Mouse (Mus musculus) kidney, embryonic 14.5 days (tissue): ENCODE results near the gene Nrgn. TPM values are rescaled to one million over a fixed set of nuclear protein-coding genes. Genes with fewer than 3 reads are reported as not detected.
A peak's percentile ranks its signal among the peaks of the same experiment; 100 is the strongest.

Experiments
- ATAC-seq: fragments of 200-750 bp; cut with Nextera tagmentation; 2 replicates; pipeline ENCODE4 v1.8.0; 2017; ENCODE audit warnings: moderate number of reproducible peaks, mild to moderate bottlenecking, moderate TSS enrichment, moderate library complexity; ENCODE audit not compliant: low FRiP score, low TSS enrichment
- H3K27ac ChIP-seq: fragments of 300-500 bp; sonication (generic); 2 replicates; pipeline ENCODE4 v1.5.1; 2014; ENCODE audit warnings: low read depth, mild to moderate bottlenecking, low read length, moderate library complexity, mixed read lengths
- H3K27me3 ChIP-seq: fragments of 300-500 bp; sonication (generic); 2 replicates; pipeline ENCODE4 v1.6.1; 2014; ENCODE audit warnings: mild to moderate bottlenecking, low read length; ENCODE audit not compliant: control insufficient read depth, insufficient read depth
- H3K36me3 ChIP-seq: fragments of 300-500 bp; sonication (generic); 2 replicates; pipeline ENCODE4 v1.6.1; 2014; ENCODE audit warnings: low read length, mixed read lengths; ENCODE audit not compliant: control insufficient read depth, insufficient read depth
- H3K4me1 ChIP-seq: fragments of 300-500 bp; sonication (generic); 2 replicates; pipeline ENCODE4 v1.6.1; 2014; ENCODE audit warnings: low read length, mixed read lengths; ENCODE audit not compliant: control insufficient read depth, insufficient read depth
- H3K4me2 ChIP-seq: fragments of 300-500 bp; sonication (generic); replicated peaks from 2 replicates; pipeline ENCODE4 v1.6.1; 2014; ENCODE audit warnings: low read depth, mild to moderate bottlenecking, low read length
- H3K4me3 ChIP-seq: fragments of 300-500 bp; sonication (generic); 2 replicates; pipeline ENCODE4 v1.5.1; 2014; ENCODE audit warnings: mild to moderate bottlenecking, low read length
- H3K9ac ChIP-seq: fragments of 300-500 bp; sonication (generic); 2 replicates; pipeline ENCODE4 v1.6.1; 2014; ENCODE audit warnings: low read depth, mild to moderate bottlenecking, low read length, moderate library complexity
- H3K9me3 ChIP-seq: fragments of 300-500 bp; sonication (generic); 2 replicates; pipeline ENCODE4 v1.6.1; 2016; ENCODE audit warnings: low read length; ENCODE audit not compliant: control insufficient read depth
- WGBS: fragments of 180-500 bp; shearing (Covaris S2); extraction: QIAGEN DNeasy Blood & Tissue Kit; methylation state at CpG from one replicate; pipeline ENCODE4 v1.1.7; 2014; 5-methylcytosine and 5-hydroxymethylcytosine counted together
- polyA plus RNA-seq: library from polyadenylated mRNA; unstranded; fragments of >200 nt; fragmentation: Nextera tagmentation; extraction: Ambion mirVana; gene quantifications from 2 replicates; pipeline ENCODE4 v1.2.1, GENCODE M21; 2014

Nrgn gene
- polyA plus RNA-seq, 1 experiment from 2014 or later, result 3.4 TPM

- Histone ChIP-seq H3K9ac (no peak overlapping the region), H3K27ac (no peak overlapping the region), H3K4me1 (no peaks in the 10 kb centered on the region), H3K4me3 (no peak overlapping the region), H3K36me3 (no peaks in the 10 kb centered on the region), H3K9me3 (no peaks in the 10 kb centered on the region), H3K4me2 (no peak overlapping the region), H3K27me3 (no peaks in the 10 kb centered on the region)
- no peak for ATAC-seq
- 81% methylated on average over 5 of the region's 5 CpGs for WGBS
Measured at GRCm38 (mm10) chr9:37583594-37583993, 30.9 kb upstream of the Nrgn start.

- no peak overlapping the region for H3K4me3 ChIP-seq
Measured at GRCm38 (mm10) chr9:37576436-37576930, 23.8 kb upstream of the Nrgn start.

GRCm38 (mm10) chr9:37572204-37572876 is 19.6 kb upstream of the Nrgn start:
- Histone ChIP-seq H3K27ac (no peak overlapping the region), H3K4me2 (no peak overlapping the region), H3K4me1 (peaks cover 12% of the 10 kb centered on the region), H3K4me3 (no peak overlapping the region), H3K9ac (no peak overlapping the region), H3K9me3 (no peaks in the 10 kb centered on the region), H3K27me3 (no peaks in the 10 kb centered on the region), H3K36me3 (no peaks in the 10 kb centered on the region)
- WGBS, result 69% methylated on average over 3 of the region's 3 CpGs
- ATAC-seq, result no peak

More at GRCm38 (mm10) chr9:37576436-37576930, 23.8 kb upstream of the Nrgn start:
- Histone ChIP-seq H3K9me3 (no peaks in the 10 kb centered on the region), H3K4me1 (no peaks in the 10 kb centered on the region), H3K9ac (no peak overlapping the region), H3K4me2 (0 out of 2 replicates have a peak overlapping the region, but pooled peaks have one; percentile 1), H3K36me3 (no peaks in the 10 kb centered on the region), H3K27ac (no peak overlapping the region), H3K27me3 (no peaks in the 10 kb centered on the region)
- WGBS, result 27% methylated on average over 14 of the region's 14 CpGs
- peak; percentile 73; the same call in 1 of the 2 replicates for ATAC-seq

GRCm38 (mm10) chr9:37569231-37569835 is 16.6 kb upstream of the Nrgn start:
- 57% methylated on average over 2 of the region's 2 CpGs for WGBS
- Histone ChIP-seq H3K36me3 (no peaks in the 10 kb centered on the region), H3K4me2 (no peak overlapping the region), H3K9ac (no peak overlapping the region), H3K4me1 (peaks cover 12% of the 10 kb centered on the region), H3K4me3 (no peak overlapping the region), H3K27me3 (no peaks in the 10 kb centered on the region), H3K27ac (no peak overlapping the region), H3K9me3 (no peaks in the 10 kb centered on the region)
- ATAC-seq, result no peak

GRCm38 (mm10) chr9:37568605-37569214 is 16.0 kb upstream of the Nrgn start:
- Histone ChIP-seq H3K4me1 (peaks cover 12% of the 10 kb centered on the region), H3K27ac (no peak overlapping the region), H3K9ac (no peak overlapping the region), H3K4me2 (no peak overlapping the region), H3K4me3 (no peak overlapping the region), H3K36me3 (no peaks in the 10 kb centered on the region), H3K27me3 (no peaks in the 10 kb centered on the region), H3K9me3 (no peaks in the 10 kb centered on the region)
- peak; percentile 51; the same call in 1 of the 2 replicates for ATAC-seq
- WGBS, result 39% methylated on average over 4 of the region's 4 CpGs

- H3K27ac ChIP-seq, result no peak overlapping the region
- H3K9me3 ChIP-seq, result no peaks in the 10 kb centered on the region
- H3K4me2 ChIP-seq, result peak overlapping the region; percentile 39
- H3K36me3 ChIP-seq, result no peaks in the 10 kb centered on the region
- 11% methylated on average over 15 of the region's 15 CpGs for WGBS
- no peak overlapping the region for H3K4me3 ChIP-seq
- no peak overlapping the region for H3K9ac ChIP-seq
- peak; percentile 74; the same call in 1 of the 2 replicates for ATAC-seq
- H3K27me3 ChIP-seq, result no peaks in the 10 kb centered on the region
- H3K4me1 ChIP-seq, result peaks cover 12% of the 10 kb centered on the region
Measured at GRCm38 (mm10) chr9:37567892-37568604, 15.3 kb upstream of the Nrgn start.

GRCm38 (mm10) chr9:37567454-37567853 is 14.8 kb upstream of the Nrgn start:
- H3K9me3 ChIP-seq, result no peaks in the 10 kb centered on the region
- peak overlapping the region; percentile 39 for H3K4me2 ChIP-seq
- H3K36me3 ChIP-seq, result no peaks in the 10 kb centered on the region
- no peak overlapping the region for H3K9ac ChIP-seq
- H3K27ac ChIP-seq, result no peak overlapping the region
- no peak overlapping the region for H3K4me3 ChIP-seq
- no peaks in the 10 kb centered on the region for H3K27me3 ChIP-seq
- peaks cover 12% of the 10 kb centered on the region for H3K4me1 ChIP-seq
- WGBS, result 24% methylated on average over 5 of the region's 5 CpGs
- ATAC-seq, result no peak

GRCm38 (mm10) chr9:37567019-37567418 is 14.3 kb upstream of the Nrgn start:
- Histone ChIP-seq H3K4me3 (no peak overlapping the region), H3K4me1 (peaks cover 12% of the 10 kb centered on the region), H3K9me3 (no peaks in the 10 kb centered on the region), H3K27ac (no peak overlapping the region), H3K36me3 (no peaks in the 10 kb centered on the region), H3K27me3 (no peaks in the 10 kb centered on the region), H3K4me2 (no peak overlapping the region), H3K9ac (no peak overlapping the region)
- no peak for ATAC-seq
- WGBS, result 87% methylated on average over 2 of the region's 2 CpGs
